ENCODE assay signal across 8 mouse cellular contexts in genomic region chr11:114066098-114066950, GRCm38 (mm10). TPM values are rescaled to one million over a fixed set of nuclear protein-coding genes. Genes with fewer than 3 reads are reported as not detected.
A peak's percentile ranks its signal among the peaks of the same experiment; 100 is the strongest.
DNase-seq lines count a peak whose midpoint lies in the region; ATAC-seq and TF ChIP-seq lines count a peak whose summit lies in the region.

No protein-coding gene starts in this region.

- peak; percentile 21 for ATAC-seq in lung, embryonic 14.5 days (ENCODE audit: insufficient read depth)
- peak; percentile 47; the same call in 1 of the 2 replicates for ATAC-seq in forebrain, embryonic 14.5 days
- ATAC-seq in midbrain, embryonic 13.5 days = peak; percentile 34
- ATAC-seq in inflammation-experienced regulatory T-cells, adult 6 months = no peak

- TF ChIP-seq CTCF in lung, embryonic 14.5 days (IDR thresholded peaks at IDR 0.05; ENCODE audit: low read depth) = no peak; the same call in none of the 2 replicates
- TF ChIP-seq CTCF in cortical plate, adult 2 months (IDR thresholded peaks at IDR 0.05; ENCODE audit: extremely low read depth, insufficient read depth, low read length) = no peak

- H3K36me3 ChIP-seq in lung, embryonic 14.5 days (ENCODE audit: insufficient read depth) = no peaks in the 10 kb centered on the region
- no peaks in the 10 kb centered on the region for H3K36me3 ChIP-seq in forebrain, embryonic 14.5 days (ENCODE audit: control insufficient read depth, insufficient read depth, low read length)
- no peaks in the 10 kb centered on the region for H3K36me3 ChIP-seq in midbrain, embryonic 13.5 days

- H3K4me1 ChIP-seq in lung, embryonic 14.5 days (ENCODE audit: insufficient read depth) = peaks cover 13% of the 10 kb centered on the region
- H3K4me1 ChIP-seq in cortical plate, adult 2 months (ENCODE audit: control insufficient read depth, insufficient read depth, low read length) = no peaks in the 10 kb centered on the region
- peaks cover 31% of the 10 kb centered on the region for H3K4me1 ChIP-seq in forebrain, embryonic 14.5 days (ENCODE audit: control insufficient read depth, insufficient read depth, low read length)
- H3K4me1 ChIP-seq in midbrain, embryonic 13.5 days (replicated peaks) = peaks cover 74% of the 10 kb centered on the region

- peak overlapping the region; percentile 91 for H3K27ac ChIP-seq in lung, embryonic 14.5 days (ENCODE audit: low read depth)
- H3K27ac ChIP-seq in cortical plate, adult 2 months (ENCODE audit: insufficient read depth, low read length) = peak overlapping the region; percentile 51; the same call in 1 of the 2 replicates
- peak overlapping the region; percentile 80 for H3K27ac ChIP-seq in forebrain, embryonic 14.5 days (ENCODE audit: low read depth, low read length)
- H3K27ac ChIP-seq in midbrain, embryonic 13.5 days = peak overlapping the region; percentile 87

- TF ChIP-seq POLR2A in cortical plate, adult 2 months (IDR thresholded peaks at IDR 0.05; ENCODE audit: extremely low read depth, insufficient read depth, low read length) = no peak

- WGBS in lung, embryonic 14.5 days = under 1% methylated on average over 83 of the region's 90 CpGs
- under 1% methylated on average over 78 of the region's 90 CpGs for WGBS in forebrain, embryonic 14.5 days
- WGBS in midbrain, embryonic 13.5 days = under 1% methylated on average over 84 of the region's 90 CpGs

- H3K9ac ChIP-seq in lung, embryonic 14.5 days = peak overlapping the region; percentile 71
- peak overlapping the region; percentile 78 for H3K9ac ChIP-seq in forebrain, embryonic 14.5 days (ENCODE audit: low read length)
- H3K9ac ChIP-seq in midbrain, embryonic 13.5 days (replicated peaks) = peak overlapping the region; percentile 87

- peak; percentile 78 for DNase-seq in lung, embryonic 14.5 days
- DNase-seq in lung, postnatal 36 days = no peak
- DNase-seq in forebrain, embryonic 14.5 days (ENCODE audit: low spot score) = no peak
- DNase-seq in kidney, postnatal 14 days = peak; percentile 39
- no peak for DNase-seq in frontal cortex, adult 2 months (ENCODE audit: extremely low spot score in 1 of 2, low spot score in 1 of 2)

- peak overlapping the region; percentile 96 for H3K4me2 ChIP-seq in lung, embryonic 14.5 days
- H3K4me2 ChIP-seq in forebrain, embryonic 14.5 days (ENCODE audit: low read length) = peak overlapping the region; percentile 98
- peak overlapping the region; percentile 87 for H3K4me2 ChIP-seq in midbrain, embryonic 13.5 days (replicated peaks)

- H3K9me3 ChIP-seq in lung, embryonic 14.5 days (ENCODE audit: low read depth, low read length) = no peaks in the 10 kb centered on the region
- H3K9me3 ChIP-seq in forebrain, embryonic 14.5 days (replicated peaks; ENCODE audit: control insufficient read depth, low read length) = no peaks in the 10 kb centered on the region
- H3K9me3 ChIP-seq in midbrain, embryonic 13.5 days = no peaks in the 10 kb centered on the region

- H3K4me3 ChIP-seq in lung, embryonic 14.5 days (ENCODE audit: low read depth, low read length) = peak overlapping the region; percentile 64
- peak overlapping the region; percentile 76 for H3K4me3 ChIP-seq in cortical plate, adult 2 months (ENCODE audit: insufficient read depth, low read length)
- peak overlapping the region; percentile 59 for H3K4me3 ChIP-seq in forebrain, embryonic 14.5 days (ENCODE audit: low read depth, low read length)
- peak overlapping the region; percentile 58 for H3K4me3 ChIP-seq in midbrain, embryonic 13.5 days (replicated peaks)

- peaks cover 31% of the 10 kb centered on the region for H3K27me3 ChIP-seq in lung, embryonic 14.5 days (ENCODE audit: insufficient read depth, low read length)
- H3K27me3 ChIP-seq in forebrain, embryonic 14.5 days (replicated peaks; ENCODE audit: control insufficient read depth, insufficient read depth, low read length) = peaks cover 26% of the 10 kb centered on the region
- H3K27me3 ChIP-seq in midbrain, embryonic 13.5 days = peaks cover 38% of the 10 kb centered on the region

RNA-seq across cellular contexts. Expression of gene Sdk2, which starts 0.5 kb away (rescaled TPM):
- polyA plus RNA-seq in lung, embryonic 14.5 days (2014; fragmentation: Nextera tagmentation; extraction: Ambion mirVana) = 3.5 and 4.4 TPM in 2 replicates
- polyA plus RNA-seq in cortical plate, adult 2 months (2012; rRNA removed) = 6.5 and 7.4 TPM in 2 replicates
- 1.1 and 1.6 TPM in 2 replicates for polyA plus RNA-seq in forebrain, embryonic 14.5 days (2014; fragmentation: Nextera tagmentation; extraction: Ambion mirVana)
- polyA plus RNA-seq in midbrain, embryonic 13.5 days (2015; fragmentation: Nextera tagmentation; extraction: Ambion mirVana) = 3.8 and 5.0 TPM in 2 replicates
- 7.8 and 8.6 TPM in 2 replicates for polyA plus RNA-seq in frontal cortex, adult 2 months (2012; rRNA removed)
- polyA plus RNA-seq in inflammation-experienced regulatory T-cells, adult 6 months (2017; shearing (Covaris generic)) = under 1 TPM in 1 of 3 experiments, not detected in 2; 0.08 TPM

Comparison
In these comparisons a context has a peak if more than half of its experiments do, and no peak if none do; other contexts are left out.
1. DNase-seq: peak in lung, embryonic 14.5 days (single experiment) and kidney, postnatal 14 days (single experiment); none in lung, postnatal 36 days (single experiment), forebrain, embryonic 14.5 days (single experiment) and frontal cortex, adult 2 months (0 of 2).
2. Peak in every context shown above with its lines, with median percentiles within 50 percentile points of each other: H3K27ac ChIP-seq, H3K4me2 ChIP-seq, H3K4me3 ChIP-seq and H3K9ac ChIP-seq.